Mouse (Mus musculus): ENCODE results near the gene Dgke. TPM values are rescaled to one million over a fixed set of nuclear protein-coding genes. Genes with fewer than 3 reads are reported as not detected.

Dgke gene
- total RNA-seq (2014; fragmentation: Nextera tagmentation) (3.9 and 4.4 TPM in 2 replicates), total RNA-seq (2017) (3.1 and 3.4 TPM in 2 replicates), polyA plus RNA-seq (2012) (1.6 and 2.1 TPM in 2 replicates)

GRCm38 (mm10) chr11:89066750-89067149 is at the start of gene Dgke:
Gene Dgke, minus strand, starts transcription at chr11:89066850.
- ATAC-seq (ENCODE audit: extremely low read depth, insufficient number of reproducible peaks, low FRiP score, poor library complexity, severe bottlenecking) (no peak), DNase-seq (ENCODE audit: low spot score) (no peak)
- Histone ChIP-seq H3K4me1 (ENCODE audit: insufficient read depth, low read depth, low read length) (peaks cover 13% of the 10 kb centered on the region), H3K27me3 (ENCODE audit: insufficient read depth, low read length) (peaks cover 25% of the 10 kb centered on the region), H3K4me3 (ENCODE audit: low read depth, low read length) (no peak within 1 kb of the TSS), H3K36me3 (replicated peaks) (no peaks in the 10 kb centered on the region), H3K9me3 (replicated peaks) (no peaks in the 10 kb centered on the region)
- TF ChIP-seq TAL1 (conservative IDR thresholded peaks at IDR 0.05; ENCODE audit: low read depth, low read length) (no peak), POLR2AphosphoS5 (IDR thresholded peaks at IDR 0.05; ENCODE audit: insufficient replicate concordance, low read depth, low read length) (no peak), GATA1 (IDR thresholded peaks at IDR 0.05; ENCODE audit: borderline replicate concordance, low read length) (no peak), GATA2 (IDR thresholded peaks at IDR 0.05; ENCODE audit: borderline replicate concordance, low read depth, low read length) (no peak), CTCF (IDR thresholded peaks at IDR 0.05; ENCODE audit: low read depth, low read length) (no peak)

DNA sequence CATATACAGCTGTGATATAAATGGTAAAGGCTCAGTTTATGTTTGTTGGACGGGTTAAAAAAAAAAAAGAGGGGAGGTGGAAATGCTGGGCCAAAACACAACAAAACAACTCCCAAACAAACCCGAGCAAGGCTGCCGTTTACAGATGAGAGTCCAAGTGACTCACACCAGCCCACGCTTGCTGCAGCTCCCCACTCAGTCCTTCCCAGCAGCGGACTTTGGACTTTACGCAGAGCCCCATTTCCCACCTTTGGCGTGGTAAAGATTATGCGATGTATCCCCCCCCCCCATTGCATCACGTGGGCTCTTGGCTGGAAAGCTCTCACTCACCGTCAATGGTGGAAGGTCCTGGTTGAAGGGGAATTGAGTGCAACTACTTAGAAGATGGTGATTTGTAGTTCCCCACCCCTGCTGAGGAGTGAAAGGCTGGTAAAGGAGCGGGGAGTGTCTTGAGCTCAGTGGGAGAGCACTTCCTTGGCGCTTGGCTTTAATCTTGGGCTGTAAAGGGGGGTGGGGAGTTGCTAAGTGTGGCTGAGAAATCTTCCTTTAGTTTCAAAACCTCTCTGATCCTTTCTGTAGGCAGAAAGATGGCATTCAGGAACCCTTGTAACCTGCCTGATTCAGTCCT is 40.6 kb upstream of the Dgke start:
- ATAC-seq (ENCODE audit: extremely low read depth, insufficient number of reproducible peaks, low FRiP score, poor library complexity, severe bottlenecking) (no peak), DNase-seq (ENCODE audit: low spot score) (no peak)
- Histone ChIP-seq H3K36me3 (replicated peaks) (no peaks in the 10 kb centered on the region), H3K4me1 (ENCODE audit: insufficient read depth, low read depth, low read length) (no peaks in the 10 kb centered on the region), H3K4me3 (ENCODE audit: low read depth, low read length) (no peak overlapping the region), H3K9me3 (replicated peaks) (no peaks in the 10 kb centered on the region), H3K27me3 (ENCODE audit: insufficient read depth, low read length) (0 out of 2 replicates have a peak, but pooled peaks cover 3% of the 10 kb centered on the region)
- TF ChIP-seq GATA1 (IDR thresholded peaks at IDR 0.05; ENCODE audit: borderline replicate concordance, low read length) (no peak), POLR2AphosphoS5 (IDR thresholded peaks at IDR 0.05; ENCODE audit: insufficient replicate concordance, low read depth, low read length) (no peak), CTCF (IDR thresholded peaks at IDR 0.05; ENCODE audit: low read depth, low read length) (no peak), GATA2 (IDR thresholded peaks at IDR 0.05; ENCODE audit: borderline replicate concordance, low read depth, low read length) (no peak)

GRCm38 (mm10) chr11:89105823-89106222 is 39.2 kb upstream of the Dgke start:
- peaks cover 4% of the 10 kb centered on the region for H3K4me1 ChIP-seq (ENCODE audit: insufficient read depth, low read depth, low read length)
- no peak overlapping the region for H3K4me3 ChIP-seq (ENCODE audit: low read depth, low read length)
- no peaks in the 10 kb centered on the region for H3K9me3 ChIP-seq (replicated peaks)
- H3K36me3 ChIP-seq (replicated peaks) = no peaks in the 10 kb centered on the region
- ATAC-seq (ENCODE audit: extremely low read depth, insufficient number of reproducible peaks, low FRiP score, poor library complexity, severe bottlenecking) (no peak), DNase-seq (ENCODE audit: low spot score) (no peak)
- no peak for TF ChIP-seq TAL1 (conservative IDR thresholded peaks at IDR 0.05; ENCODE audit: low read depth, low read length)
- no peak for TF ChIP-seq GATA2 (IDR thresholded peaks at IDR 0.05; ENCODE audit: borderline replicate concordance, low read depth, low read length)
- no peak for TF ChIP-seq GATA1 (IDR thresholded peaks at IDR 0.05; ENCODE audit: borderline replicate concordance, low read length)
- TF ChIP-seq POLR2AphosphoS5 (IDR thresholded peaks at IDR 0.05; ENCODE audit: insufficient replicate concordance, low read depth, low read length) = no peak
- TF ChIP-seq CTCF (IDR thresholded peaks at IDR 0.05; ENCODE audit: low read depth, low read length) = no peak
- 0 out of 2 replicates have a peak, but pooled peaks cover 3% of the 10 kb centered on the region for H3K27me3 ChIP-seq (ENCODE audit: insufficient read depth, low read length)

- TF ChIP-seq GATA1 (IDR thresholded peaks at IDR 0.05; ENCODE audit: borderline replicate concordance, low read length) = no peak
- no peak for TF ChIP-seq CTCF (IDR thresholded peaks at IDR 0.05; ENCODE audit: low read depth, low read length)
- TF ChIP-seq GATA2 (IDR thresholded peaks at IDR 0.05; ENCODE audit: borderline replicate concordance, low read depth, low read length) = no peak
- Histone ChIP-seq H3K4me1 (ENCODE audit: insufficient read depth, low read depth, low read length) (peaks cover 11% of the 10 kb centered on the region), H3K4me3 (ENCODE audit: low read depth, low read length) (no peak overlapping the region), H3K9me3 (replicated peaks) (no peaks in the 10 kb centered on the region), H3K36me3 (replicated peaks) (no peaks in the 10 kb centered on the region), H3K27me3 (ENCODE audit: insufficient read depth, low read length) (0 out of 2 replicates have a peak, but pooled peaks cover 3% of the 10 kb centered on the region)
- ATAC-seq (ENCODE audit: extremely low read depth, insufficient number of reproducible peaks, low FRiP score, poor library complexity, severe bottlenecking) (no peak), DNase-seq (ENCODE audit: low spot score) (no peak)
These were observed 38.6 kb upstream of the Dgke start for GRCm38 (mm10) chr11:89105211-89105610.

- no peak for ATAC-seq (ENCODE audit: extremely low read depth, insufficient number of reproducible peaks, low FRiP score, poor library complexity, severe bottlenecking)
- Histone ChIP-seq H3K4me1 (ENCODE audit: insufficient read depth, low read depth, low read length) (peaks cover 12% of the 10 kb centered on the region), H3K9me3 (replicated peaks) (no peaks in the 10 kb centered on the region)
These were observed 36.5 kb upstream of the Dgke start for GRCm38 (mm10) chr11:89103166-89103565.

DNA sequence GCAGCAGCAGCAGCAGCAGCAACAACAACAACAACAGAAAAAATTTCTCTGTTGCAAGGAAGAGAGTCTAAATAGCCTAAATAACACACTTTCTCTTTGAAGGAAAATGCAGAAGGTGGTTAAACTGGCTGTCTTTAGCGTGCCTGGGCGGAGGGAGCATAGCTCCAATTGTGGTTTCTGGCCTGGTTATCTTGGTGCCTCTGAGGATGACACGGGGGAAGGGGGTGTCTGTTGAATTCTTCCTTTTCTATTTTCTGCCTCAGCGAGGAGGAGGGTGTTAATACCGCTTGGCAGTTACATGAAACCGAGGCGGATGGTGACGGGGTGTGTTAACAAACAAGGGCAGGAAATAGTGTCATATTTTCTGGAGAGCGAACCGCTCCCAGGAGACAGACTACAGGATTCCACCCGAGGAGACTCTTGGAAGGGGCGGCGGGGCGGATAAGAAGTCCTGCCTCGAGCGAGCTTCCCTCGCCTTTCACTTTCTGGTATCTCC is 34.2 kb upstream of the Dgke start:
- DNase-seq (ENCODE audit: low spot score) (peak; percentile 5), ATAC-seq (ENCODE audit: extremely low read depth, insufficient number of reproducible peaks, low FRiP score, poor library complexity, severe bottlenecking) (no peak)
- peaks cover 12% of the 10 kb centered on the region for H3K4me1 ChIP-seq (ENCODE audit: insufficient read depth, low read depth, low read length)
- TF ChIP-seq GATA2 (IDR thresholded peaks at IDR 0.05; ENCODE audit: borderline replicate concordance, low read depth, low read length) (no peak), CTCF (IDR thresholded peaks at IDR 0.05; ENCODE audit: low read depth, low read length) (no peak), TAL1 (conservative IDR thresholded peaks at IDR 0.05; ENCODE audit: low read depth, low read length) (no peak), GATA1 (IDR thresholded peaks at IDR 0.05; ENCODE audit: borderline replicate concordance, low read length) (no peak), POLR2AphosphoS5 (IDR thresholded peaks at IDR 0.05; ENCODE audit: insufficient replicate concordance, low read depth, low read length) (no peak)
- H3K27me3 ChIP-seq (ENCODE audit: insufficient read depth, low read length) = no peaks in the 10 kb centered on the region
- H3K9me3 ChIP-seq (replicated peaks) = no peaks in the 10 kb centered on the region
- H3K4me3 ChIP-seq (ENCODE audit: low read depth, low read length) = peak overlapping the region; percentile 55; the same call in 1 of the 2 replicates
- H3K36me3 ChIP-seq (replicated peaks) = no peaks in the 10 kb centered on the region

More at GRCm38 (mm10) chr11:89103166-89103565, 36.5 kb upstream of the Dgke start:
- Histone ChIP-seq H3K27me3 (ENCODE audit: insufficient read depth, low read length) (no peaks in the 10 kb centered on the region), H3K4me3 (ENCODE audit: low read depth, low read length) (no peak overlapping the region), H3K36me3 (replicated peaks) (no peaks in the 10 kb centered on the region)
- TF ChIP-seq CTCF (IDR thresholded peaks at IDR 0.05; ENCODE audit: low read depth, low read length) (no peak), GATA2 (IDR thresholded peaks at IDR 0.05; ENCODE audit: borderline replicate concordance, low read depth, low read length) (no peak), GATA1 (IDR thresholded peaks at IDR 0.05; ENCODE audit: borderline replicate concordance, low read length) (no peak), POLR2AphosphoS5 (IDR thresholded peaks at IDR 0.05; ENCODE audit: insufficient replicate concordance, low read depth, low read length) (no peak), TAL1 (conservative IDR thresholded peaks at IDR 0.05; ENCODE audit: low read depth, low read length) (no peak)
- DNase-seq (ENCODE audit: low spot score) = no peak

Data from G1E (cell line).